Mouse (Mus musculus) limb, embryonic 12.5 days (tissue): ENCODE data around the gene Gm17622. TPM values are rescaled to one million over a fixed set of nuclear protein-coding genes. Genes with fewer than 3 reads are reported as not detected.

ENCODE experiments used
- ATAC-seq: fragments of 200-750 bp; cut with Nextera tagmentation; 2 replicates; pipeline ENCODE4 v1.8.0; 2017; ENCODE audit warnings: low read depth, moderate TSS enrichment; ENCODE audit not compliant: insufficient number of reproducible peaks, insufficient read depth, low FRiP score, low TSS enrichment
- H3K27ac ChIP-seq: fragments of 300-500 bp; sonication (generic); 2 replicates; pipeline ENCODE4 v1.5.1; 2016; ENCODE audit warnings: mild to moderate bottlenecking, moderate library complexity
- H3K27me3 ChIP-seq: fragments of 300-500 bp; sonication (generic); 2 replicates; pipeline ENCODE4 v1.6.1; 2016; ENCODE audit warnings: mild to moderate bottlenecking, moderate library complexity
- H3K36me3 ChIP-seq: fragments of 300-500 bp; sonication (generic); 2 replicates; pipeline ENCODE4 v1.6.1; 2016; ENCODE audit warnings: mild to moderate bottlenecking, moderate library complexity
- H3K4me1 ChIP-seq: fragments of 300-500 bp; sonication (generic); replicated peaks from 2 replicates; pipeline ENCODE4 v1.6.1; 2016
- H3K4me2 ChIP-seq: fragments of 300-500 bp; sonication (generic); 2 replicates; pipeline ENCODE4 v1.6.1; 2016; ENCODE audit warnings: mild to moderate bottlenecking, moderate library complexity
- H3K4me3 ChIP-seq: fragments of 300-500 bp; sonication (generic); replicated peaks from 2 replicates; pipeline ENCODE4 v1.5.1; 2016; ENCODE audit warnings: mild to moderate bottlenecking
- H3K9ac ChIP-seq: fragments of 300-500 bp; sonication (generic); replicated peaks from 2 replicates; pipeline ENCODE4 v1.6.1; 2016; ENCODE audit warnings: mild to moderate bottlenecking, moderate library complexity
- H3K9me3 ChIP-seq: fragments of 300-500 bp; sonication (generic); 2 replicates; pipeline ENCODE4 v1.6.1; 2016; ENCODE audit warnings: mild to moderate bottlenecking, moderate library complexity
- WGBS: fragments of 180-500 bp; shearing (Covaris S2); methylation state at CpG from one replicate; pipeline ENCODE4 v1.1.7; 2016; 5-methylcytosine and 5-hydroxymethylcytosine counted together
- polyA plus RNA-seq: library from polyadenylated mRNA; unstranded; fragments of >200 nt; fragmentation: Nextera tagmentation; extraction: Ambion mirVana; gene quantifications from 2 replicates; pipeline ENCODE4 v1.2.1, GENCODE M21; 2016

Gm17622 gene
- polyA plus RNA-seq, 1 experiment from 2014 or later: not detected

DNA sequence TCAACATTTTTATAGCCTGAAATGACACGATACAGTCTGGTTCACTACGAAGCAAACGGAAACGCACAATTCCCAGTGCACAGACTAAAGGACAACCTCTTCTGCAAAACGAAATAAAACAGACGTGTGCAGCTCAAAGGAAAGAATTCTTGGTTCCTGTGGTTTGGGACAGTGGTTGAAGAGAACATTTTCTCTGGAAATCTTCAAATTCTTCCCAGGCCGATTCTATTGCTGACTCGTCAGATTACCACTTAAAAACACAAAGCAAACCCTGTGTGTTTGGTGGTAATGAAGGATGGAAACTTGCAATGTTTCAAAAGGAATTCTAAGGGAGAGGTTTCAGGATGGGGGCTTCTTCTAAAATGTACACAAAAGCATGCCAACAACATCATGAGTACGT lies 39.5 kb downstream of the Gm17622 start:
- H3K9ac ChIP-seq: no peak overlapping the region
- no peak overlapping the region for H3K4me3 ChIP-seq
- 0 out of 2 replicates have a peak, but pooled peaks cover 4% of the 10 kb centered on the region for H3K4me1 ChIP-seq
- no peaks in the 10 kb centered on the region; the same call in 1 of the 2 replicates for H3K9me3 ChIP-seq
- H3K4me2 ChIP-seq: no peak overlapping the region
- no peak overlapping the region for H3K27ac ChIP-seq
- peaks cover 4% of the 10 kb centered on the region; the same call in 1 of the 2 replicates for H3K36me3 ChIP-seq
- H3K27me3 ChIP-seq: no peaks in the 10 kb centered on the region
- WGBS: 92% methylated on average over 9 of the region's 9 CpGs
- no peak for ATAC-seq

DNA sequence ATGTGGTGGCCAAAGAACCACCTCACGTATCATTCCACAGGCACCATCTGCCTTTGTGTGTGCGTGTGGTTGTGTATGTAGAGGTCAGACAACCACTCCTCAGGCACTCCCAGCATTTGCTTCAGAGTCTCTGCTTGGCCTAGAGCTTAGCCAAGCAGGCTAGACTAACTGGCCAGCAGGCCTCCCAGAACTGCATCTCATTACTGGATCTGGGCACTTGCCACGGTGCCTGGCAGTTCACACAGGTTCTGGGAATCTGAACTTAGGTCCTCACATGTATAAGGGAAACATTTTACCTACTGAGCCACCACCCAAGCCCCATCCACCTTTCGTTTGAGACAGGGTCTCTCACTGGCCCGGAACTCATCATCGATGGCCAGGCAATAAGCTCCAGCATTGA lies 41.6 kb downstream of the Gm17622 start:
- WGBS: 90% methylated on average over 6 of the region's 6 CpGs
- ATAC-seq: no peak

DNA sequence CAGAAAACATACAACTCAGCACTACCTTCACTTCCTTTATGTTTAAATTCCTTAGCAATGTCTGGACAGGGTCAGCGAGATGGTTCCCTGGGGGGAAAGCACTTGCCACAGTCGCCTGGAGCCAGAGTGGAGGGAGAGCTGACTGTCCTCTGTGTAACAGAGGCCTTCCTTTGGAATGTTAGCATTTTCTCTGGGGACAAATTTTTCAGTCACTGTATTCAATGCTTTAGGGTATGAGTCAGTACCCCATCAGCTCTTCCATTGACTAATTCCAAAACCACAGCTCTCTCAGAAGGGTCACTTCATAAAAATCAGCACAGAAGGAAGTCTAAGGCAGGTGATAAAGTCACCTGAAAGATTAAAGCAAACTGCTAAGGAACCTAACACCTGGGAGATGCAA lies 43.2 kb downstream of the Gm17622 start:
- Histone ChIP-seq H3K9me3 (no peaks in the 10 kb centered on the region; the same call in 1 of the 2 replicates), H3K4me2 (no peak overlapping the region), H3K36me3 (peaks cover 4% of the 10 kb centered on the region; the same call in 1 of the 2 replicates), H3K4me3 (no peak overlapping the region), H3K4me1 (0 out of 2 replicates have a peak, but pooled peaks cover 4% of the 10 kb centered on the region), H3K27me3 (no peaks in the 10 kb centered on the region), H3K27ac (no peak overlapping the region), H3K9ac (no peak overlapping the region)
- ATAC-seq: no peak
- 57% methylated on average over 2 of the region's 2 CpGs for WGBS

More for the DNA sequence above, 41.6 kb downstream of the Gm17622 start:
- Histone ChIP-seq H3K27ac (no peak overlapping the region), H3K4me3 (no peak overlapping the region), H3K9me3 (no peaks in the 10 kb centered on the region; the same call in 1 of the 2 replicates), H3K36me3 (peaks cover 4% of the 10 kb centered on the region; the same call in 1 of the 2 replicates), H3K4me2 (no peak overlapping the region), H3K9ac (no peak overlapping the region), H3K4me1 (0 out of 2 replicates have a peak, but pooled peaks cover 4% of the 10 kb centered on the region), H3K27me3 (no peaks in the 10 kb centered on the region)

DNA sequence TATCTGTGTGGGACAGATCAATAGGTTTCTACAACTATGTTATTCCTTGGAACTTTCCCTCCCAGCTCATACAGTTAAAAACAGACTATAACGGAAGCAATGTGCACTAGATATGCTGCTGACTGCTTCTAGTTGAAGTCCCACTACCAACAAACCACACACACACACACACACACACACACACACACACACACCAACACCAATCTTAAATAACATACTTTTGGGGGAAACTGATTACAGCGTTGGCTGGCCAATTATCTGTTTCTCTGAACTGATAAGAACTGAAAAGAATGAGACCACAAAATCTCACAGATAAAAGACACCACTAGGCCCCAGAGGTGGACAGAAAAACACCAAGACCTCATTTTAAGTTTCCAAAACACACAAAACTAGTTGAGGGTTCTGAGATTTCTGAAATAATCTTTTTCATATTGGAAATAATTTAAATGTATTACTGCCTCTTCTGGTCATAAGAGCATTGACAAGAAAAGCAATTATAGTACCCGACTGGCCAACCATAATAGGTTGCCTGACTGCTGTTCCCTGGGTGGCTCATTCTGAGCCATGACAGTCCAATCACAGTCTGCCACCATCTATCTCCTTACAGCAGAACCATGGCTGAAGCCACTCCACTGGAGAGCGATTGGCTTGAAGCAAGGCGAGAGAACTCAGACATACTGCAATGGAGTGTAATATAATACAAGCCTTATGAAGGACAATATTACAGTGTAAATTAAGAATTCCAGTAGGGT lies 46.5 kb downstream of the Gm17622 start:
- 0 out of 2 replicates have a peak, but pooled peaks cover 4% of the 10 kb centered on the region for H3K4me1 ChIP-seq
- H3K36me3 ChIP-seq: no peaks in the 10 kb centered on the region
- no peak overlapping the region for H3K9ac ChIP-seq
- H3K4me2 ChIP-seq: no peak overlapping the region
- 81% methylated on average over 5 of the region's 5 CpGs for whole genome bisulfite sequencing
- no peaks in the 10 kb centered on the region for H3K27me3 ChIP-seq
- no peak overlapping the region for H3K4me3 ChIP-seq
- no peak for ATAC-seq
- no peaks in the 10 kb centered on the region for H3K9me3 ChIP-seq
- H3K27ac ChIP-seq: no peak overlapping the region

DNA sequence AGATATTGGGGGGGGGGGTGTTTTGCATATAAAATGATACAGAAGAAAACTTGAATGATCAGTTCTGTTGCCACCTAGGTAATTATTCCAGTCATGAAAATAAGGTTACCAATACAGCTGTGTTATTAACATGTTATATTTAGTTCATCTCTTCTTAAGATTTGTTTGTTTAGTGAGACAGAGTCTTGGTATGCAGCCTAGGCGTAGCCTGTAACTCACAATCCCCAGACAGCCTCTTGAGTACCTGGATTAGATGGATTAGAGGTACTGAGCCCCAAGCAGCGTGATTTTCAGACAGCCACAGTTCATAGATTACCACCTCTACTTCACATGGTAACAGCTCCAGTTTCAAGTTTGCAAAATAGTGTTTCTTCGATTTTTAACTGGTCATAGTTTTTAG lies 47.6 kb downstream of the Gm17622 start:
- no peak overlapping the region for H3K4me3 ChIP-seq
- 0 out of 2 replicates have a peak, but pooled peaks cover 4% of the 10 kb centered on the region for H3K4me1 ChIP-seq
- no peak overlapping the region for H3K4me2 ChIP-seq
- WGBS: 69% methylated on average over 3 of the region's 3 CpGs
- H3K9me3 ChIP-seq: no peaks in the 10 kb centered on the region
- no peak overlapping the region for H3K9ac ChIP-seq
- no peak overlapping the region for H3K27ac ChIP-seq
- no peaks in the 10 kb centered on the region for H3K27me3 ChIP-seq
- no peak for ATAC-seq
- no peaks in the 10 kb centered on the region for H3K36me3 ChIP-seq

Other genes starting within 250 kb of the Gm17622 start
- 21.9 and 23.6 TPM in 2 replicates for gene Poc5, start 102.4 kb upstream of the Gm17622 start, polyA plus RNA-seq
- 0.10 and 0.11 TPM in 2 replicates for gene Ankdd1b, start 19.5 kb upstream of the Gm17622 start, polyA plus RNA-seq
- 9.8 and 11.4 TPM in 2 replicates for gene Polk, start 51.8 kb downstream of the Gm17622 start, polyA plus RNA-seq
- gene Col4a3bp, start 51.9 kb downstream of the Gm17622 start, polyA plus RNA-seq: 9.1 and 9.8 TPM in 2 replicates
- gene Hmgcr, start 180.2 kb downstream of the Gm17622 start, polyA plus RNA-seq: 110 and 115 TPM in 2 replicates